Mouse (Mus musculus) CH12.LX (cell line): Measurements from ENCODE around the gene Fgg. TPM values are rescaled to one million over a fixed set of nuclear protein-coding genes. Genes with fewer than 3 reads are reported as not detected.

Experiments
- DNase-seq: peaks from one replicate; pipeline ENCODE4 v3.0.0-alpha.2; 2013; ENCODE audit errors: extremely low read depth
- H3K27ac ChIP-seq: 2 replicates; pipeline ENCODE4 v1.5.1; 2012; ENCODE audit warnings: low read depth, mild to moderate bottlenecking, control low read depth, moderate library complexity; ENCODE audit not compliant: insufficient read depth
- H3K27me3 ChIP-seq: replicated peaks from 2 replicates; pipeline ENCODE3; 2012; ENCODE audit warnings: inconsistent platforms
- H3K36me3 ChIP-seq, 2 experiments: replicated peaks in 1 of 2; 2 replicates each; pipeline versions ENCODE3 to v1.6.1; 2012; ENCODE audit warnings: inconsistent platforms in 1 of 2, low read length in 1 of 2, mild to moderate bottlenecking in 1 of 2, mixed read lengths in 1 of 2, moderate library complexity in 1 of 2; ENCODE audit not compliant: control insufficient read depth in 1 of 2, insufficient read depth in 1 of 2
- H3K4me1 ChIP-seq, 2 experiments: 2 replicates each; pipeline ENCODE4 v1.6.1; 2012; ENCODE audit warnings: inconsistent platforms in 1 of 2, moderate library complexity in 1 of 2; ENCODE audit not compliant: insufficient read depth in 2 of 2, control insufficient read depth in 1 of 2
- H3K4me2 ChIP-seq: 2 replicates; pipeline ENCODE4 v1.6.1; 2012; ENCODE audit warnings: low read depth, mild to moderate bottlenecking, control low read depth; ENCODE audit not compliant: poor library complexity, insufficient read depth, severe bottlenecking
- H3K4me3 ChIP-seq, 3 experiments: fragments of 150-350 bp in 1 of 3; sonication (generic) in 1 of 3; replicated peaks in 1 of 3; 2 replicates each; pipeline versions ENCODE3 to v1.5.1; 2011 to 2012; ENCODE audit warnings: low read depth in 2 of 3, low read length in 2 of 3, mild to moderate bottlenecking in 2 of 3, moderate library complexity in 2 of 3, control low read depth in 1 of 3, improper control_type of control experiment in 1 of 3, inconsistent platforms in 1 of 3, mixed read lengths in 1 of 3; ENCODE audit not compliant: poor library complexity in 1 of 3
- H3K79me2 ChIP-seq: replicated peaks from 2 replicates; pipeline ENCODE4 v1.6.1; 2012; ENCODE audit warnings: mild to moderate bottlenecking, moderate library complexity; ENCODE audit not compliant: control insufficient read depth, poor library complexity, insufficient read depth, severe bottlenecking; ENCODE audit errors: extremely low read depth
- H3K9ac ChIP-seq: 2 replicates; pipeline ENCODE4 v1.6.1; 2012; ENCODE audit warnings: low read depth, mild to moderate bottlenecking, control low read depth, moderate library complexity; ENCODE audit not compliant: insufficient read depth
- H3K9me3 ChIP-seq: replicated peaks from 2 replicates; pipeline ENCODE3; 2012; ENCODE audit warnings: low read length, inconsistent platforms, mixed read lengths
- BHLHE40 ChIP-seq: IDR thresholded peaks from 2 replicates; pipeline ENCODE4 v1.6.1; 2011; ENCODE audit warnings: mild to moderate bottlenecking, low read depth, low read length, improper control_type of control experiment
- CHD1 ChIP-seq: IDR thresholded peaks from 2 replicates; pipeline ENCODE4 v1.6.1; 2012; ENCODE audit warnings: low read depth, low read length, improper control_type of control experiment, inconsistent platforms
- CHD2 ChIP-seq: IDR thresholded peaks from 2 replicates; pipeline ENCODE4 v1.6.1; 2011; ENCODE audit warnings: low read length, improper control_type of control experiment
- CTCF ChIP-seq, 2 experiments: IDR thresholded peaks in 1 of 2; conservative IDR thresholded peaks in 1 of 2; 2 replicates each; pipeline ENCODE4 v1.5.1; 2011 to 2012; ENCODE audit warnings: low read depth in 2 of 2, low read length in 2 of 2, improper control_type of control experiment in 1 of 2, inconsistent platforms in 1 of 2, mild to moderate bottlenecking in 1 of 2, moderate library complexity in 1 of 2
- E2F4 ChIP-seq: IDR thresholded peaks from 2 replicates; pipeline ENCODE4 v1.6.1; 2011; ENCODE audit warnings: low read depth, low read length, improper control_type of control experiment; ENCODE audit not compliant: insufficient replicate concordance
- ELF1 ChIP-seq: IDR thresholded peaks from 2 replicates; pipeline ENCODE4 v1.6.1; 2014; ENCODE audit warnings: low read depth, mild to moderate bottlenecking, inconsistent platforms, low read length, improper control_type of control experiment
- EP300 ChIP-seq: IDR thresholded peaks from 2 replicates; pipeline ENCODE4 v1.6.1; 2011; ENCODE audit warnings: low read length, improper control_type of control experiment
- ETS1 ChIP-seq: conservative IDR thresholded peaks from 2 replicates; pipeline ENCODE4 v1.6.1; 2012; ENCODE audit warnings: low read depth, mild to moderate bottlenecking, inconsistent platforms, low read length, improper control_type of control experiment, moderate library complexity
- GABPA ChIP-seq: IDR thresholded peaks from 2 replicates; pipeline ENCODE4 v1.6.1; 2012; ENCODE audit warnings: low read depth, low read length, improper control_type of control experiment, inconsistent platforms; ENCODE audit not compliant: insufficient replicate concordance
- HCFC1 ChIP-seq: IDR thresholded peaks from 2 replicates; pipeline ENCODE4 v1.6.1; 2012; ENCODE audit warnings: low read depth, mild to moderate bottlenecking, inconsistent platforms, low read length, improper control_type of control experiment
- JUND ChIP-seq: conservative IDR thresholded peaks from 2 replicates; pipeline ENCODE4 v1.6.1; 2011; ENCODE audit warnings: low read depth, low read length, improper control_type of control experiment
- KAT2A ChIP-seq: IDR thresholded peaks from 2 replicates; pipeline ENCODE4 v1.6.1; 2012; ENCODE audit warnings: low read length, improper control_type of control experiment, inconsistent platforms; ENCODE audit not compliant: insufficient replicate concordance
- MAFK ChIP-seq: IDR thresholded peaks from 2 replicates; pipeline ENCODE4 v1.6.1; 2011; ENCODE audit warnings: low read length, improper control_type of control experiment; ENCODE audit not compliant: insufficient replicate concordance
- MAZ ChIP-seq: IDR thresholded peaks from 2 replicates; pipeline ENCODE4 v1.6.1; 2012; ENCODE audit warnings: low read depth, mild to moderate bottlenecking, inconsistent platforms, low read length, improper control_type of control experiment, moderate library complexity
- MEF2A ChIP-seq: IDR thresholded peaks from 2 replicates; pipeline ENCODE4 v1.6.1; 2014; ENCODE audit warnings: low read depth, mild to moderate bottlenecking, inconsistent platforms, low read length, improper control_type of control experiment, borderline replicate concordance
- NELFE ChIP-seq: IDR thresholded peaks from 2 replicates; pipeline ENCODE4 v1.6.1; 2011; ENCODE audit warnings: low read depth, low read length, improper control_type of control experiment
- PAX5 ChIP-seq: IDR thresholded peaks from 2 replicates; pipeline ENCODE4 v1.6.1; 2012; ENCODE audit warnings: low read length, inconsistent platforms, mixed read lengths
- POLR2A ChIP-seq: IDR thresholded peaks from 2 replicates; pipeline ENCODE4 v1.6.1; 2011; ENCODE audit warnings: low read depth, mild to moderate bottlenecking, improper control_type of control experiment, low read length
- POLR2AphosphoS2 ChIP-seq: IDR thresholded peaks from 2 replicates; pipeline ENCODE4 v1.6.1; 2011; ENCODE audit warnings: low read depth, low read length, improper control_type of control experiment
- SIN3A ChIP-seq: IDR thresholded peaks from 2 replicates; pipeline ENCODE4 v1.6.1; 2012; ENCODE audit warnings: low read length, improper control_type of control experiment, inconsistent platforms
- TBP ChIP-seq: conservative IDR thresholded peaks from 2 replicates; pipeline ENCODE4 v1.6.1; 2011; ENCODE audit warnings: low read depth, low read length, improper control_type of control experiment
- TCF12 ChIP-seq: IDR thresholded peaks from 2 replicates; pipeline ENCODE4 v1.6.1; 2014; ENCODE audit warnings: low read depth, mild to moderate bottlenecking, inconsistent platforms, low read length, improper control_type of control experiment
- UBTF ChIP-seq: IDR thresholded peaks from 2 replicates; pipeline ENCODE4 v1.6.1; 2012; ENCODE audit warnings: low read depth, mild to moderate bottlenecking, inconsistent platforms, low read length, improper control_type of control experiment, moderate library complexity
- ZKSCAN1 ChIP-seq: IDR thresholded peaks from 2 replicates; pipeline ENCODE4 v1.6.1; 2012; ENCODE audit warnings: low read depth, inconsistent platforms, low read length, improper control_type of control experiment, borderline replicate concordance
- ZMIZ1 ChIP-seq: IDR thresholded peaks from 2 replicates; pipeline ENCODE4 v1.6.1; 2012; ENCODE audit warnings: low read depth, mild to moderate bottlenecking, inconsistent platforms, low read length, improper control_type of control experiment
- ZNF384 ChIP-seq: IDR thresholded peaks from 2 replicates; pipeline ENCODE4 v1.6.1; 2012; ENCODE audit warnings: low read depth, low read length, improper control_type of control experiment, inconsistent platforms
- dilution Hi-C: fragments of 300-500 bp; cut with MboI; formaldehyde crosslinking; loops from 2 replicates; pipeline ENCODE4 v1.14.3; 2020; ENCODE audit warnings: low sequenced_read_pairs; ENCODE audit not compliant: extremely low pct_unique_long_range_greater_than_20kb, extremely low pct_ligation_motif_present
- in situ Hi-C: fragments of 300-500 bp; cut with MboI; formaldehyde crosslinking; loops from 3 replicates; pipeline ENCODE4 v1.14.3; 2019; ENCODE audit warnings: low sequenced_read_pairs, low pct_ligation_motif_present, low pct_unique_long_range_greater_than_20kb, mixed read lengths
- polyA plus RNA-seq: library from polyadenylated mRNA; unstranded; fragments of >175 nt; gene quantifications from 2 replicates; pipeline ENCODE4 v1.2.1, GENCODE M21; 2012; ENCODE audit warnings: low read depth; ENCODE audit not compliant: insufficient read length
- total RNA-seq, 2 experiments: library from RNA; depleted of rRNA; stranded (reverse); fragments of 300-350 nt in 1 of 2; fragments of >200 nt in 1 of 2; gene quantifications; 2 replicates each; pipeline ENCODE4 v1.2.3; 2012 to 2014

Gene Fgg
- total and polyA plus RNA-seq, 3 experiments = not detected

DNA sequence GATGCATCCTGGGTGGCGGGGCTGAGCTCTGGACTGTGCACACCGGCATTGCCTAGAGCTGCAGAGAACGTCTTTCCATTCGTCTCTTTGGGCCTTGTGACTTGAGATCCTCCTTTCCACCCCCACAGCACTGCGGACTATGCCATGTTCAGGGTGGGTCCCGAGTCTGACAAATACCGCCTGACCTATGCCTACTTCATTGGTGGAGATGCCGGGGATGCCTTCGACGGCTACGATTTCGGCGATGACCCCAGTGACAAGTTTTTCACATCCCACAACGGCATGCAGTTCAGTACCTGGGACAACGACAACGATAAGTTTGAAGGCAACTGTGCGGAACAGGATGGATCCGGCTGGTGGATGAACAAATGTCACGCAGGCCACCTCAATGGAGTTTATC, 5.1 kb downstream of the Fgg start:
- H3K36me3 ChIP-seq = no peaks in the 10 kb centered on the region
- H3K79me2 ChIP-seq = no peaks in the 10 kb centered on the region
- no peaks in the 10 kb centered on the region for H3K27me3 ChIP-seq
- DNase-seq = no peak
- no peaks in the 10 kb centered on the region for H3K9me3 ChIP-seq
- dilution Hi-C loops = no loop called here
- no peak overlapping the region for H3K27ac ChIP-seq
- no peak for TF ChIP-seq MEF2A
- no peak for TF ChIP-seq TCF12
- TF ChIP-seq TBP = no peak
- TF ChIP-seq CTCF (conservative IDR thresholded peaks at IDR 0.05 in 1 of 2, IDR thresholded peaks at IDR 0.05 in 1 of 2; ENCODE audit: low read depth in 2 of 2, low read length in 2 of 2) = no peak
- TF ChIP-seq BHLHE40 = no peak
- TF ChIP-seq E2F4 = no peak
- no peak for TF ChIP-seq ELF1
- no peak for TF ChIP-seq POLR2A
- TF ChIP-seq SIN3A = no peak
- TF ChIP-seq, all 38 proteins: peak for 0
- no peaks in the 10 kb centered on the region for H3K4me1 ChIP-seq
- no peak overlapping the region for H3K4me3 ChIP-seq
- H3K9ac ChIP-seq = no peak overlapping the region
- no peak overlapping the region for H3K4me2 ChIP-seq
- in situ Hi-C loops = no loop called here

GRCm38 (mm10) chr3:83013951-83014350, 6.4 kb downstream of the Fgg start:
- Histone ChIP-seq H3K4me2 (no peak overlapping the region), H3K27ac (no peak overlapping the region), H3K36me3 (no peaks in the 10 kb centered on the region), H3K4me1 (no peaks in the 10 kb centered on the region), H3K79me2 (no peaks in the 10 kb centered on the region), H3K9ac (no peak overlapping the region), H3K9me3 (no peaks in the 10 kb centered on the region), H3K27me3 (no peaks in the 10 kb centered on the region)
- DNase-seq = no peak
- dilution Hi-C loops (no loop called here), in situ Hi-C loops (no loop called here)
- TF ChIP-seq GABPA (no peak), BHLHE40 (no peak), POLR2AphosphoS2 (no peak), ZMIZ1 (no peak), ELF1 (no peak), NELFE (no peak), PAX5 (no peak), CTCF (conservative IDR thresholded peaks at IDR 0.05 in 1 of 2, IDR thresholded peaks at IDR 0.05 in 1 of 2; ENCODE audit: low read depth in 2 of 2, low read length in 2 of 2) (no peak), JUND (no peak), ZNF384 (no peak), E2F4 (no peak)
- TF ChIP-seq, all 38 proteins: peak for 0
- no peak overlapping the region for H3K4me3 ChIP-seq

- dilution Hi-C loops = no loop called here
- H3K9me3 ChIP-seq = no peaks in the 10 kb centered on the region
- H3K4me3 ChIP-seq = no peak overlapping the region
These were observed 8.7 kb downstream of the Fgg start for GRCm38 (mm10) chr3:83016236-83016635.

More at GRCm38 (mm10) chr3:83016236-83016635, 8.7 kb downstream of the Fgg start:
- H3K4me2 ChIP-seq = no peak overlapping the region
- in situ Hi-C loops = no loop called here
- no peaks in the 10 kb centered on the region for H3K36me3 ChIP-seq
- no peak overlapping the region for H3K27ac ChIP-seq
- no peaks in the 10 kb centered on the region for H3K27me3 ChIP-seq
- no peak for DNase-seq
- TF ChIP-seq MAZ (no peak), ETS1 (no peak), CHD2 (no peak), CHD1 (no peak), EP300 (no peak), POLR2A (no peak), SIN3A (no peak), UBTF (no peak), HCFC1 (no peak), ZKSCAN1 (no peak), MAFK (no peak), E2F4 (no peak), KAT2A (no peak)
- H3K9ac ChIP-seq = no peak overlapping the region
- H3K79me2 ChIP-seq = no peaks in the 10 kb centered on the region
- H3K4me1 ChIP-seq = no peaks in the 10 kb centered on the region
